31 mouse cellular contexts compared by ENCODE assay signal in the genomic region with DNA sequence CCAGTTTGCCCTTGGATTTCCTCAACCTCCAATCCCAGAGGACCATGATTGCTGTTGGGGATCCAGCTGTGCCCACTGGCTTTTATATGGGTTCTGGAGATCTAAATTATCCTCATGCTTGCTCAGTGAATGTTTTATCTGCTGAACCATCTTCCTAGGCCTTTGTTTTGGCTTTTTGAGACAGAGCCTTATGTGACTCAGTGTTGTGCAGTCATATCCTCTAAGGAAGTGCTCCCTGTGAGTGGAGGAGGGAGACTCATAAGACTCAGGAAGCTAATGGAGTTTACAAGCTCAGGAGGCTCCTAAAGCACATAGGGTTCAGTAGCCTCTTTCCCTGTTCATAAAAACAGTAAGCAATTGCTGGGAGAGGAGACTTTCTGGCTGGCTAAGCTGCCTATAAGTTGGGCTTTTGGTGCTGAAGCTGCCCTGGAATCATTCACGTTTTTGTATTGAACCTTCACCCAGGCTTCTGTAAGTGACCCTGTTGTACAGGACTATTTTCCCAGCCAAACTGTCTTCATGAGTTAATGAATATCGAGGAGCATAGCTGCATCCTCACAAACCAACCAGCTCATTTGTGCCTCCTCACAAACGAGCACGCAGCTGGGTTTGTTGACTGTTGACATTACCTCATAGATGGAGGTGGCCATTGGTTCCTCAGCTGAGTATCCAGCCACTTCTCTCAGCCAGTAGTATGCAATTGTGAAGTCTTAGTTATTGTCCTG. TPM values are rescaled to one million over a fixed set of nuclear protein-coding genes. Genes with fewer than 3 reads are reported as not detected.
"Had no signal": no experiment of that assay in that cellular context is flagged by ENCODE, and none has a peak within 500 bp of the region (broad histone marks: within the 10 kb centered on the region; RNA-seq: fewer than 3 reads in every experiment).

No protein-coding gene starts in this region.

- H3K4me1 ChIP-seq: intestine, embryonic 15.5 days; limb, embryonic 10.5 days; limb, embryonic 13.5 days; liver, embryonic 13.5 days; midbrain, embryonic 13.5 days; neural tube, embryonic 13.5 days; stomach, embryonic 15.5 days had no signal

- H3K4me2 ChIP-seq: intestine, embryonic 15.5 days; limb, embryonic 13.5 days; liver, embryonic 13.5 days; lung, embryonic 14.5 days; midbrain, embryonic 13.5 days; neural tube, embryonic 13.5 days; stomach, embryonic 15.5 days had no signal

- H3K27me3 ChIP-seq: intestine, embryonic 15.5 days; limb, embryonic 13.5 days; liver, embryonic 13.5 days; midbrain, embryonic 13.5 days; neural tube, embryonic 13.5 days; stomach, embryonic 15.5 days had no signal

- H3K9ac ChIP-seq: intestine, embryonic 15.5 days; limb, embryonic 13.5 days; liver, embryonic 13.5 days; lung, embryonic 14.5 days; midbrain, embryonic 13.5 days; neural tube, embryonic 13.5 days; stomach, embryonic 15.5 days had no signal

- H3K27ac ChIP-seq: intestine, embryonic 15.5 days; layer of hippocampus, adult 2 months; limb, embryonic 10.5 days; limb, embryonic 13.5 days; liver, embryonic 13.5 days; macrophage; midbrain, embryonic 13.5 days; neural tube, embryonic 13.5 days; stomach, embryonic 15.5 days had no signal

- H3K4me3 ChIP-seq: intestine, embryonic 15.5 days; layer of hippocampus, adult 2 months; limb, embryonic 10.5 days; limb, embryonic 13.5 days; liver, embryonic 13.5 days; midbrain, embryonic 13.5 days; myocyte; neural tube, embryonic 13.5 days; stomach, embryonic 15.5 days had no signal

- ATAC-seq: intestine, embryonic 15.5 days; lung, postnatal 0 days; midbrain, embryonic 13.5 days; midbrain, embryonic 16.5 days had no signal

- DNase-seq: kidney, adult 18-20 months; kidney, postnatal 10 days; layer of hippocampus, adult 9-11 months; liver; liver, embryonic 13.5 days; lung, embryonic 14.5 days; retina, postnatal 1 day; right cerebral cortex, postnatal 25 days; spleen, adult 18-20 months; thymus, adult 2 months; thymus, postnatal 14 days; thymus, postnatal 4 days had no signal

- H3K9me3 ChIP-seq: intestine, embryonic 15.5 days; liver, embryonic 13.5 days; stomach, embryonic 15.5 days had no signal

RNA-seq across cellular contexts. Expression of a gene that starts 4.6 kb away (rescaled TPM):
- total RNA-seq: layer of hippocampus, adult 2 months; layer of hippocampus, postnatal 25 days; left cerebral cortex, adult 18-20 months; left cerebral cortex, postnatal 25 days; megakaryocyte-erythroid progenitor cell, adult 5-6 weeks; monocyte, adult 5-6 weeks; neutrophil, adult 5-6 weeks had no signal
- polyA plus RNA-seq: intestine, embryonic 15.5 days; large intestine, adult 2 months; liver, embryonic 13.5 days; liver, embryonic 16.5 days; lung, embryonic 14.5 days; lung, postnatal 0 days; macrophage; myocyte; neural tube, embryonic 13.5 days; stomach, embryonic 15.5 days; thymus, adult 2 months had no signal

RNA-seq across cellular contexts. Expression of a gene that starts 44.3 kb away (rescaled TPM):
- total RNA-seq: layer of hippocampus, adult 2 months; layer of hippocampus, postnatal 25 days; left cerebral cortex, adult 18-20 months; left cerebral cortex, postnatal 25 days; megakaryocyte-erythroid progenitor cell, adult 5-6 weeks; monocyte, adult 5-6 weeks; neutrophil, adult 5-6 weeks had no signal
- polyA plus RNA-seq: intestine, embryonic 15.5 days; large intestine, adult 2 months; limb, embryonic 10.5 days; limb, embryonic 13.5 days; liver, embryonic 13.5 days; liver, embryonic 16.5 days; lung, embryonic 14.5 days; lung, postnatal 0 days; macrophage; midbrain, embryonic 13.5 days; midbrain, embryonic 16.5 days; neural tube, embryonic 13.5 days; stomach, embryonic 15.5 days had no signal
